Mouse (Mus musculus) CD4-positive, CD25-positive, alpha-beta regulatory T cell, adult 2 months (primary cell): Measurements from ENCODE around the gene Gpr83.

Source experiments
- DNase-seq: peaks from one replicate; pipeline ENCODE4 v3.0.0-alpha.2; 2012; ENCODE audit warnings: low read depth, low spot score

The Gpr83 gene

GRCm38 (mm10) chr9:14859868-14860639, at the start of gene Gpr83:
TSS of gene Gpr83 (plus strand) at chr9:14860210.
- DNase-seq: peak; percentile 91

- DNase-seq: no peak
Measured at GRCm38 (mm10) chr9:14821396-14821795, 38.6 kb upstream of the Gpr83 start.

- DNase-seq: peak; percentile 27
Measured at GRCm38 (mm10) chr9:14824840-14825239, 35.2 kb upstream of the Gpr83 start.

- no peak for DNase-seq
Measured at GRCm38 (mm10) chr9:14827875-14828274, 32.1 kb upstream of the Gpr83 start.

- peak; percentile 63 for DNase-seq
Measured at GRCm38 (mm10) chr9:14832046-14832445, 28.0 kb upstream of the Gpr83 start.

GRCm38 (mm10) chr9:14835335-14836075, 24.5 kb upstream of the Gpr83 start:
- DNase-seq: no peak

- peak; percentile 40 for DNase-seq
Measured at GRCm38 (mm10) chr9:14839527-14839926, 20.5 kb upstream of the Gpr83 start.

GRCm38 (mm10) chr9:14839970-14840369, 20.0 kb upstream of the Gpr83 start:
- no peak for DNase-seq

- no peak for DNase-seq
Measured at GRCm38 (mm10) chr9:14841878-14842761, 17.9 kb upstream of the Gpr83 start.

- no peak for DNase-seq
Measured at GRCm38 (mm10) chr9:14843311-14843857, 16.6 kb upstream of the Gpr83 start.

- DNase-seq: peak; percentile 38
Measured at GRCm38 (mm10) chr9:14843901-14844300, 16.1 kb upstream of the Gpr83 start.

GRCm38 (mm10) chr9:14846428-14846827, 13.6 kb upstream of the Gpr83 start:
- DNase-seq: peak; percentile 71

- no peak for DNase-seq
Measured at GRCm38 (mm10) chr9:14848267-14848935, 11.6 kb upstream of the Gpr83 start.

GRCm38 (mm10) chr9:14854585-14854984, 5.4 kb upstream of the Gpr83 start:
- no peak for DNase-seq

- DNase-seq: peak; percentile 56
Measured at GRCm38 (mm10) chr9:14856922-14857654, 2.9 kb upstream of the Gpr83 start.

- peak; percentile 60 for DNase-seq
Measured at GRCm38 (mm10) chr9:14858170-14858706, 1.8 kb upstream of the Gpr83 start.

GRCm38 (mm10) chr9:14858782-14859181, 1.2 kb upstream of the Gpr83 start:
- DNase-seq: no peak

GRCm38 (mm10) chr9:14863126-14863525, 3.1 kb downstream of the Gpr83 start:
- no peak for DNase-seq

- DNase-seq: no peak
Measured at GRCm38 (mm10) chr9:14864726-14865125, 4.7 kb downstream of the Gpr83 start.

GRCm38 (mm10) chr9:14866957-14867356, 6.9 kb downstream of the Gpr83 start:
- DNase-seq: peak; percentile 90
